8 mouse cellular contexts compared by ENCODE assay signal in the genomic region with DNA sequence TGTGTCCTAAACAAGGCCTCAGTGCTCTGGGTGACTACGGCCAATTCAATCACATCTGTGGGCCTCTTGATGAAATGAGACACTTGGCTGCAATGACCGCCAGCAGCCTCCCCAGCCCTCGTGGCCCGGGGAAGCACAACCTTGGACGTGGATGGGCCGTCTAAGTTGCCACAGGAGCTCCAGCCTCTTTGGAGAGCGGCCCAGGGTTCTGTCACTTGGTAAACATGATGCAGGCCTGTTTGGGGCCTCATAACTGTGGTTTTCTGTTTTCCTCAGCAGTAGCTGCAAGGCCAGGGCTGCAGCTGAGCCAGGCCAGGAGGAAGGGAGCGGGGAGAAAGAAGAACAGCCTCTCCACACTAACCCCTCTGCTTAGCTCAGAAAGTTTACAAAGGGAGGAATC.
DNase-seq lines count a peak whose midpoint lies in the region; ATAC-seq lines count a peak whose summit lies in the region.
"Had no signal": no experiment of that assay in that cellular context is flagged by ENCODE, and none has a peak within 500 bp of the region (broad histone marks: within the 10 kb centered on the region; RNA-seq: fewer than 3 reads in every experiment).

No protein-coding gene starts in this region.

- no peak overlapping the region for H3K9ac ChIP-seq in midbrain, embryonic 15.5 days
- H3K9ac ChIP-seq in embryonic facial prominence, embryonic 15.5 days, result no peak overlapping the region
- H3K9ac ChIP-seq in limb, embryonic 15.5 days, result no peak overlapping the region
- H3K9ac ChIP-seq: neural tube, embryonic 13.5 days had no signal

- H3K4me3 ChIP-seq in midbrain, embryonic 10.5 days, result no peak overlapping the region
- H3K4me3 ChIP-seq in midbrain, embryonic 15.5 days, result no peak overlapping the region
- H3K4me3 ChIP-seq in embryonic facial prominence, embryonic 15.5 days (replicated peaks), result no peak overlapping the region
- H3K4me3 ChIP-seq in limb, embryonic 15.5 days, result no peak overlapping the region
- H3K4me3 ChIP-seq: neural tube, embryonic 13.5 days had no signal

- 88% methylated on average over 8 of the region's 8 CpGs for WGBS in midbrain, embryonic 10.5 days
- 84% methylated on average over 8 of the region's 8 CpGs for WGBS in midbrain, embryonic 15.5 days
- WGBS in embryonic facial prominence, embryonic 15.5 days, result 52% methylated on average over 8 of the region's 8 CpGs
- 50% methylated on average over 8 of the region's 8 CpGs for WGBS in limb, embryonic 15.5 days

- ATAC-seq in midbrain, embryonic 15.5 days (replicated peaks), result no peak
- ATAC-seq in embryonic facial prominence, embryonic 15.5 days (ENCODE audit: insufficient number of reproducible peaks, low FRiP score, low TSS enrichment, low read depth), result peak; percentile 70
- no peak for ATAC-seq in limb, embryonic 15.5 days (ENCODE audit: insufficient number of reproducible peaks, low FRiP score, low TSS enrichment, low read depth)
- no peak for ATAC-seq in monocyte, adult 5-6 weeks (replicated peaks; ENCODE audit: insufficient number of reproducible peaks, low FRiP score, low TSS enrichment, poor library complexity, severe bottlenecking)

- intact Hi-C loops in heart, postnatal 14 days (cut with DNase I), result loop anchor here (5.0 kb wide), 1 partner anchor 117 kb away; no protein-coding TSS in a partner anchor

- no peaks in the 10 kb centered on the region for H3K9me3 ChIP-seq in midbrain, embryonic 10.5 days (replicated peaks)
- no peaks in the 10 kb centered on the region for H3K9me3 ChIP-seq in midbrain, embryonic 15.5 days
- H3K9me3 ChIP-seq in embryonic facial prominence, embryonic 15.5 days (replicated peaks), result no peaks in the 10 kb centered on the region
- H3K9me3 ChIP-seq in limb, embryonic 15.5 days, result no peaks in the 10 kb centered on the region
- H3K9me3 ChIP-seq: neural tube, embryonic 13.5 days had no signal

- peaks cover 14% of the 10 kb centered on the region for H3K4me1 ChIP-seq in midbrain, embryonic 10.5 days
- H3K4me1 ChIP-seq in midbrain, embryonic 15.5 days, result no peaks in the 10 kb centered on the region
- peaks cover 42% of the 10 kb centered on the region for H3K4me1 ChIP-seq in embryonic facial prominence, embryonic 15.5 days
- H3K4me1 ChIP-seq in limb, embryonic 15.5 days, result peaks cover 34% of the 10 kb centered on the region
- H3K4me1 ChIP-seq: neural tube, embryonic 13.5 days had no signal

- H3K36me3 ChIP-seq in midbrain, embryonic 10.5 days, result no peaks in the 10 kb centered on the region
- no peaks in the 10 kb centered on the region for H3K36me3 ChIP-seq in midbrain, embryonic 15.5 days (replicated peaks)
- H3K36me3 ChIP-seq in embryonic facial prominence, embryonic 15.5 days, result no peaks in the 10 kb centered on the region
- no peaks in the 10 kb centered on the region for H3K36me3 ChIP-seq in limb, embryonic 15.5 days
- H3K36me3 ChIP-seq: neural tube, embryonic 13.5 days had no signal

- H3K27me3 ChIP-seq in midbrain, embryonic 10.5 days (ENCODE audit: low read depth, poor library complexity, severe bottlenecking), result no peaks in the 10 kb centered on the region
- H3K27me3 ChIP-seq in midbrain, embryonic 15.5 days (replicated peaks), result no peaks in the 10 kb centered on the region
- no peaks in the 10 kb centered on the region for H3K27me3 ChIP-seq in embryonic facial prominence, embryonic 15.5 days
- no peaks in the 10 kb centered on the region for H3K27me3 ChIP-seq in limb, embryonic 15.5 days
- H3K27me3 ChIP-seq: neural tube, embryonic 13.5 days had no signal

- DNase-seq in midbrain, embryonic 10.5 days (ENCODE audit: low spot score), result no peak
- peak; percentile 77 to 79 for DNase-seq in heart, postnatal 14 days
- no peak for DNase-seq in yolk sac, embryonic 10.5 days (ENCODE audit: low spot score)

- peak overlapping the region; percentile 42; the same call in 1 of the 2 replicates for H3K27ac ChIP-seq in midbrain, embryonic 10.5 days (replicated peaks)
- H3K27ac ChIP-seq in midbrain, embryonic 15.5 days, result no peak overlapping the region
- H3K27ac ChIP-seq in embryonic facial prominence, embryonic 15.5 days (replicated peaks), result peak overlapping the region; percentile 79
- H3K27ac ChIP-seq in limb, embryonic 15.5 days, result peak overlapping the region; percentile 12
- H3K27ac ChIP-seq: neural tube, embryonic 13.5 days had no signal

- no peak overlapping the region for H3K4me2 ChIP-seq in midbrain, embryonic 15.5 days
- H3K4me2 ChIP-seq in embryonic facial prominence, embryonic 15.5 days (replicated peaks), result no peak overlapping the region
- no peak overlapping the region for H3K4me2 ChIP-seq in limb, embryonic 15.5 days
- H3K4me2 ChIP-seq: neural tube, embryonic 13.5 days had no signal

Comparison
In these comparisons a context has a peak if more than half of its experiments do, and no peak if none do; other contexts are left out.
1. DNase-seq: peak in heart, postnatal 14 days (2 of 2); none in midbrain, embryonic 10.5 days (single experiment) and yolk sac, embryonic 10.5 days (single experiment).